Mouse (Mus musculus) hindbrain, postnatal 0 days (tissue): ENCODE measurements around the gene 4930451I11Rik. TPM values are rescaled to one million over a fixed set of nuclear protein-coding genes. Genes with fewer than 3 reads are reported as not detected.
A peak's percentile ranks its signal among the peaks of the same experiment; 100 is the strongest.

Experiments
- ATAC-seq: fragments of 200-750 bp; cut with Nextera tagmentation; 2 replicates; pipeline ENCODE4 v1.8.0; 2017; ENCODE audit warnings: mild to moderate bottlenecking, moderate TSS enrichment, moderate library complexity
- DNase-seq: peaks from one replicate; pipeline ENCODE4 v3.0.0-alpha.2; 2015; ENCODE audit warnings: low spot score
- H3K27ac ChIP-seq: fragments of 300-500 bp; sonication (generic); 2 replicates; pipeline ENCODE4 v1.5.1; 2014; ENCODE audit warnings: mild to moderate bottlenecking
- H3K27me3 ChIP-seq: fragments of 300-500 bp; sonication (generic); 2 replicates; pipeline ENCODE4 v1.6.1; 2014; ENCODE audit warnings: low read length, mixed read lengths; ENCODE audit not compliant: insufficient read depth
- H3K36me3 ChIP-seq: fragments of 300-500 bp; sonication (generic); 2 replicates; pipeline ENCODE4 v1.6.1; 2014; ENCODE audit warnings: low read length, mixed read lengths; ENCODE audit not compliant: insufficient read depth
- H3K4me1 ChIP-seq: fragments of 300-500 bp; sonication (generic); 2 replicates; pipeline ENCODE4 v1.6.1; 2014; ENCODE audit warnings: antibody characterized with exemption, low read length, mixed read lengths; ENCODE audit not compliant: insufficient read depth
- H3K4me2 ChIP-seq: fragments of 300-500 bp; sonication (generic); 2 replicates; pipeline ENCODE4 v1.6.1; 2014; ENCODE audit warnings: low read depth, mild to moderate bottlenecking, low read length, moderate library complexity, mixed read lengths
- H3K4me3 ChIP-seq: fragments of 300-500 bp; sonication (generic); 2 replicates; pipeline ENCODE4 v1.5.1; 2014; ENCODE audit warnings: low read length
- H3K9ac ChIP-seq: fragments of 300-500 bp; sonication (generic); replicated peaks from 2 replicates; pipeline ENCODE4 v1.6.1; 2014; ENCODE audit warnings: mild to moderate bottlenecking, low read length, moderate library complexity, mixed read lengths
- H3K9me3 ChIP-seq: fragments of 300-500 bp; sonication (generic); 2 replicates; pipeline ENCODE4 v1.6.1; 2016; ENCODE audit warnings: low read length, mixed read lengths
- CTCF ChIP-seq: IDR thresholded peaks from 2 replicates; pipeline ENCODE4 v1.5.1; 2016; ENCODE audit warnings: antibody characterized with exemption, control low read depth, low read depth
- WGBS: fragments of 180-500 bp; shearing (Covaris S2); extraction: QIAGEN DNeasy Blood & Tissue Kit; methylation state at CpG from one replicate; pipeline ENCODE4 v1.1.7; 2014; 5-methylcytosine and 5-hydroxymethylcytosine counted together
- polyA plus RNA-seq: library from polyadenylated mRNA; unstranded; fragments of >200 nt; fragmentation: Nextera tagmentation; extraction: Ambion mirVana; gene quantifications from 2 replicates; pipeline ENCODE4 v1.2.1, GENCODE M21; 2015
- total RNA-seq: library from RNA; depleted of rRNA; stranded (reverse); fragments of >200 nt; gene quantifications from 2 replicates; pipeline ENCODE4 v1.2.3, GENCODE M21; 2014

4930451I11Rik gene
- total and polyA plus RNA-seq, 2 experiments from 2014 or later = 0.54 TPM; not detected in 1

DNA sequence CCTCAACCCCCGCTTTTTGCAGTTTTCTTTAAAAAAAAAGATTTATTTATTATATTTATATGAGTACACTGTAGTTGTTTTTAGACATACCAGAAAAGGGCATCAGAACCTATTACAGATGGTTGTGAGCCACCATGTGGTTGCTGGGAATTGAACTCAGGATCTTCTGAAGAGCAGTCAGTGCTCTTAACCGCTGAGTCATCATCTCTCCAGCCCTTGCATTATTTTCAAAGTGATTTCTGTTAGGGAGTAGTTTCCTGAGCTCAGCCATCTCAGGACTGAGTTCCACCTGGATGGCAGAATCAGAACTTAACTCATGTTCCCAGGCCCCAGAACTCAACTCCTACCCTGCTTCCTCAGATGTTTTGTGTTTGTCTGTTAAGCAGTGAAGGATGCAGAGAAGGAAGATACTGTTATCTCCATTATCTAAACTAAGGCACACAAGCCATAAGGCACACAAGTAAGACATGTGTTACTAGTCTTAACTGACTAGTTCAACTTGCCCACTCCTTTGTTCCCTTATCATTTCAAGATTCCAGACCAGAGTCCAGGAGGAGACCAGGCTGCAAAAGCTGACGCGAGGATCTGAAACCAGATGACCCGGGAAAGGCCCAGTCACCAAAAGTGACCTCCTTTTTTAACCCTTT lies 21.6 kb downstream of the 4930451I11Rik start:
- peak overlapping the region; percentile 64; the same call in 1 of the 2 replicates for H3K27ac ChIP-seq
- H3K9ac ChIP-seq = peak overlapping the region; percentile 56; the same call in 1 of the 2 replicates
- no peak for TF ChIP-seq CTCF
- H3K4me2 ChIP-seq = peak overlapping the region; percentile 67
- no peaks in the 10 kb centered on the region for H3K9me3 ChIP-seq
- 61% methylated on average over 5 of the region's 5 CpGs for WGBS
- H3K27me3 ChIP-seq = no peaks in the 10 kb centered on the region
- no peak overlapping the region for H3K4me3 ChIP-seq
- H3K4me1 ChIP-seq = peaks cover 7% of the 10 kb centered on the region; the same call in 1 of the 2 replicates
- ATAC-seq (no peak), DNase-seq (no peak)
- H3K36me3 ChIP-seq = no peaks in the 10 kb centered on the region

DNA sequence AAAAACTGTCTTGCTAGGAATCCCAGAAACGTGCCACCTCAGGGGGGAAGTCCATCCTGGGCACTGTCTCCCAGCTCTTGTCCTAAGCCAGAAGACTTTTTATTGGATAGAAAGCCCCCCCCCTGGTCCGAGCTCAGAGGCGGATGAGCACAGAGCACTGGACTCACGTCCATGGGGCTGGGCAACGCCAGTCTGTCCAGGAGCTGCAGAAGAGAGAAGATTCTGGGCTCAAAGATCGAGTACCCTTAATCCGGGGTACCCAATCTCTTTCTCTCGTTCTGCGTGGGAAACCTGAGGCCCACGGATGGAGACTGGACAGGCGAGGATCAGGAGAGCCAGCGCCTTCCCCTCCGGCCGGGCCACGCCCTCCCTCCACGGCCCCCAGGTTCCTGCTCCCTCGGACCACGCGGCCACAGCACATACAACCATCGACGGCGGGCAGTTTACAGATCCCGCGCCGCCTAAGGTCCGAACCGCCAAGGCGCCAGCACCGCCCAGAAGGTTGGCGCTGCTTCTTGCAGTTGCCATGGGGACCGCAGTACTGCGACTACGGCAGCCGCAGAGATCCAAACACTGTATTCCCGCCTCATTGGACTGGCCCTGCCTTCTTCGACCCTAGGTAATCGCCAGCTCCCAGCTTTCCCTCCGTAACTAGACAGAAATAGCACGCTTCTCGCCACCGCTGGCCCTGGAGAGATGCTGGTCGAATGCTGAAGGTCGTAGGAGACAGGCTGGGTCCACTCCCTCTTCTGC lies 22.6 kb downstream of the 4930451I11Rik start:
- Histone ChIP-seq H3K36me3 (peaks cover 1% of the 10 kb centered on the region; the same call in 1 of the 2 replicates), H3K4me2 (peak overlapping the region; percentile 67), H3K9me3 (no peaks in the 10 kb centered on the region), H3K9ac (peak overlapping the region; percentile 56), H3K4me1 (peaks cover 6% of the 10 kb centered on the region; the same call in 1 of the 2 replicates), H3K4me3 (peak overlapping the region; percentile 52), H3K27ac (peak overlapping the region; percentile 64), H3K27me3 (no peaks in the 10 kb centered on the region)
- ATAC-seq (peak; percentile 93), DNase-seq (peak; percentile 94)
- peak; percentile 45 for TF ChIP-seq CTCF
- WGBS = under 1% methylated on average over 39 of the region's 43 CpGs

DNA sequence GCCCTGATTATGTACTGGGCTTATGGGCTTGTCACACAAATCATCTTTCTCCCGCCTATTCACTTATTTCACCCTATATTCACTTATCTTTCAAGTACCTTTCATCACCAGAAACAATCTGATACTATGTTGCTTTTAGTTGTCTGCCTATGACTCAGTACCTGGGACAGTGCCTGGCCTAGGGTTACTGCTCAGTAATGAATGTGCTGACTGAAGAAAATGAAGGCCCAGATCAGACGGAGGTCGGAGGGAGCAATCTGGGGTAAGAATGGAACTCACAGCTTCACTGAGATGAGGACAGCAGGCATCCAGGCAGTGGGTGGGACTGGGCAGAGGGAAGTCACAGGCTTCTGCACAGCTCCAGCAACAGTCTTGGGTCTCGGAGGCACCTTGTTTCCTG lies 24.0 kb downstream of the 4930451I11Rik start:
- Histone ChIP-seq H3K9ac (no peak overlapping the region), H3K27ac (no peak overlapping the region), H3K9me3 (no peaks in the 10 kb centered on the region), H3K36me3 (peaks cover 5% of the 10 kb centered on the region; the same call in 1 of the 2 replicates), H3K4me1 (no peaks in the 10 kb centered on the region), H3K4me3 (no peak overlapping the region), H3K27me3 (no peaks in the 10 kb centered on the region), H3K4me2 (peak overlapping the region; percentile 67)
- TF ChIP-seq CTCF = no peak
- no peak for DNase-seq
- ATAC-seq = no peak
- 68% methylated on average over 4 of the region's 4 CpGs for WGBS

DNA sequence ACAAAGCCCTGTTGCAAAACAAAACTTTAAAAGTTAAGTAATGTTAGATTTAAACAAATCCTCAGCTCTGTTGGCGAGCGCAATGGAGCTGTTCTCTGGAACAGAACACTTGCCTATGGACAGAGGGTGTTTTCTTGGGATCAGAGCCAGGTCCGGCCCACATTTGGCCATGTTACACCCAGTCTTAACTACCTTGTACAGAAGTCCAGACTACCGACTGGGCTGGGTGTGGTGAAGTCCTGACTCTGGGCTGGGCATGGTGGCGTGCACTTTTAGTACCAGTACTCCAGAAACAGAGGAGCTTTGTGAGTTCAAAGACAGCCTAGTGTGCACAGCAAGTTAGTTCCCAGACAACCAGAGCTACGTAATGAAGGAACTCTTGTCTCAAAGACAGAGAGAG lies 24.5 kb downstream of the 4930451I11Rik start:
- Histone ChIP-seq H3K9me3 (no peaks in the 10 kb centered on the region), H3K4me1 (no peaks in the 10 kb centered on the region), H3K36me3 (peaks cover 5% of the 10 kb centered on the region; the same call in 1 of the 2 replicates), H3K9ac (no peak overlapping the region), H3K27ac (no peak overlapping the region), H3K4me2 (no peak overlapping the region), H3K4me3 (no peak overlapping the region), H3K27me3 (no peaks in the 10 kb centered on the region)
- TF ChIP-seq CTCF = no peak
- DNase-seq = no peak
- ATAC-seq = no peak
- WGBS = 67% methylated on average over 6 of the region's 6 CpGs

DNA sequence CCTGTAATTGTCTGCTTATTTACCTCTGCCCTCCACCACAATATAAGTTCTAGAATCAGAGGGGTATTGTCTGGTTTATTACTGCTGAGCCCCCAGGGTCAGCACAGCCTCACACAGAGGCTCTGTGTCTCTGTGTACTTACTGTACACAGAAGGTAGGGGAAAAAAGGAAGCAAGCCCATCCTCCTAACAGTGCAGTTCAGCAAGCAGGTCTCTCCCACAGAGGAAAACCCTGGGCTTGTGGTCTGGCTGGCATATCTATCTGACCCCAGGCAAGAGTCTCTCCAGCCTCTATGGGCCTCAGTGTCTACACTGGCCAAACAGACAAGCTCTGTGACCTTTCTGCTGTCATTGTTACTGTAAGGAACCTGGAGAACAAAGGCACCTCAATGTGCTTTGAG lies 27.7 kb downstream of the 4930451I11Rik start:
- TF ChIP-seq CTCF = no peak
- no peak for DNase-seq
- Histone ChIP-seq H3K27me3 (no peaks in the 10 kb centered on the region), H3K4me3 (no peak overlapping the region), H3K27ac (no peak overlapping the region), H3K36me3 (peaks cover 5% of the 10 kb centered on the region; the same call in 1 of the 2 replicates), H3K9me3 (no peaks in the 10 kb centered on the region), H3K4me1 (peaks cover 5% of the 10 kb centered on the region), H3K9ac (no peak overlapping the region), H3K4me2 (no peak overlapping the region)
- ATAC-seq = no peak

DNA sequence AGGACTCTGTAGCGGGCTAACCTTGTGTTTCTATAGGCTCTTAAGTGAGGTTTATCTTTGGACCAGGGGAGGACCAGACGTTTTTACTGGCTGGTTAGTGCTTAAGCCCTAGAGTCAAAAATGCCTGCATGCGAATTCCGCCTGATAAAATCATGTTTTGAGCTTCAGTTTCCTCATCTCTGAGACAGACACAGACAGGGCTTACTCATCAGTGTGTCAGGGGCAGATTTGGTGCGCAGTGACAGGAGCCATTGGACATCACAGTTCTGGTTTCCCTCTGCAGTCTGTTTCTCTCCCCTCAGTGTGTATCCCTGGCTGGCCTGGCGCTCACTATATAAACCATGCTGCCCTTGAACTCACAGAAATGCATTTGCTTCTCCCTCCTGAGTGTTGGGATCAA lies 28.3 kb downstream of the 4930451I11Rik start:
- 95% methylated on average over 6 of the region's 6 CpGs for WGBS
- H3K27me3 ChIP-seq = no peaks in the 10 kb centered on the region
- H3K4me2 ChIP-seq = no peak overlapping the region
- no peak overlapping the region for H3K9ac ChIP-seq
- H3K4me1 ChIP-seq = peaks cover 5% of the 10 kb centered on the region
- H3K4me3 ChIP-seq = no peak overlapping the region
- H3K36me3 ChIP-seq = peaks cover 5% of the 10 kb centered on the region; the same call in 1 of the 2 replicates
- no peaks in the 10 kb centered on the region for H3K9me3 ChIP-seq
- DNase-seq = no peak
- TF ChIP-seq CTCF = no peak
- ATAC-seq = no peak
- H3K27ac ChIP-seq = no peak overlapping the region
